Mouse (Mus musculus): ENCODE measurements around the gene Ccs. TPM values are rescaled to one million over a fixed set of nuclear protein-coding genes. Genes with fewer than 3 reads are reported as not detected.

Gene Ccs
- total RNA-seq, 2 experiments from 2014 or later = 28.9 to 33.8 TPM

DNA sequence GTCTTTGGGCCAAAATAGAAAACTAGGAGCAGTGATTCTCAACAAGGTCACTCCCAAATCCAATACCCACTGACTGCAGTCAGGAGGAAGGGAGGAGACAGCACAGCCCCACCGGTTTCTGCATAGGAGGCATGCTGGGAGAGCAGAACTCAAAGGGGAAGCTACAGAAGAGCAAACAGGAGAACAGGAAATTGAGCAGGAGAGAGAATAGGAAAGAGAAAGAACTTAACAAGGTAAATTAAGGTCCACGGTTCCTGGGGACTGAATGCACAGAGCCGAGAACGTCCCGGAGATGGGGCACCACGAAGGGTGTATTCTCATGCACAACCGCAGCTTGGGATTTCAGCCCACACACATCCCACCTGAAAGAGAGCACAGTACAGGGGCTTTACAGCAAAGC, 53.9 kb downstream of the Ccs start:
- DNase-seq (ENCODE audit: low spot score in 2 of 2) = no peak

DNA sequence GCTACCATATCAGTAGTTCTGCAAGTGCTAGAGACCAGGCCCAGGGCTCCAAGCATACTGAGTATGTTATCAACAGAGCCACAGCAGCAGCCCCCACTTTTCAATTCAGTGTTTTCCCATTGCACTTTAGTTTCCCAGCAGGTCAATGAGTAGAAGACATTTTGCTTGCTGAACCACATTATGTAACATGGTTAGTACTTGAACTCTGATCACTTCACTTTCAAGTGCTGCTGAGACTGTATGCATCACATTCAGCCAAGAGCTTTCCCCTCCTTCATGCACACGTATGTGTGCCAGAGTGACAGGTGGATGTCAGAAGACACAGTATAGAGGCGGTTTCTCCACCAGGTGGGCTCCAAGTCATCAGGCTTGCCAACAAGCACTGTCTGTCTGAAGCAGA, 56.2 kb downstream of the Ccs start:
- no peak for DNase-seq (ENCODE audit: low spot score in 2 of 2)

Other genes with a start within 250 kb of the Ccs start
- 10 to 100 TPM; 41.9 to 46.4 TPM for gene Lrfn4, start 223.7 kb downstream of the Ccs start, total RNA-seq (2021)
- 10 to 100 TPM; 27.3 to 27.7 TPM for gene Rce1, start 213.7 kb downstream of the Ccs start, total RNA-seq (2021)
- 1 to 10 TPM; 1.1 to 1.8 TPM for gene Gm960, start 140.7 kb downstream of the Ccs start, total RNA-seq (2021)
- 100 to 1,000 TPM; 505 to 509 TPM for gene Sptbn2, start 128.2 kb downstream of the Ccs start, total RNA-seq (2021)
- 10 to 100 TPM; 18.1 to 22.3 TPM for gene Rbm4b, start 82.8 kb downstream of the Ccs start, total RNA-seq (2021)
- 100 to 1,000 TPM; 115 to 118 TPM for gene Rbm4, start 45.4 kb downstream of the Ccs start, total RNA-seq (2021)
- 10 to 100 TPM; 28.4 to 39.1 TPM for gene Gm21992, start 27.7 kb downstream of the Ccs start, total RNA-seq (2021)
- 10 to 100 TPM; 37.6 to 60.4 TPM for gene Rbm14, start 27.7 kb downstream of the Ccs start, total RNA-seq (2021)
- gene Ccdc87, start within 50 bp of the Ccs start, total RNA-seq (2021) = 1 to 10 TPM; 2.2 to 2.7 TPM
- 100 to 1,000 TPM in 1 of 2 experiments, 10 to 100 TPM in 1; 93.1 to 102 TPM for gene Ctsf, start 15.8 kb upstream of the Ccs start, total RNA-seq (2021)
- 1 to 10 TPM; 1.2 to 1.4 TPM for gene Actn3, start 38.6 kb upstream of the Ccs start, total RNA-seq (2021)
- gene Zdhhc24, start 39.3 kb upstream of the Ccs start, total RNA-seq (2021) = 10 to 100 TPM; 21.4 to 25.2 TPM
- gene Bbs1, start 67.3 kb upstream of the Ccs start, total RNA-seq (2021) = 10 to 100 TPM; 34.8 to 44.6 TPM
- gene Dpp3, start 89.0 kb upstream of the Ccs start, total RNA-seq (2021) = 10 to 100 TPM; 35.3 to 43.1 TPM
- gene Peli3, start 103.8 kb upstream of the Ccs start, total RNA-seq (2021) = 10 to 100 TPM; 25.3 to 27.0 TPM
- 10 to 100 TPM; 58.2 to 61.8 TPM for gene Mrpl11, start 122.8 kb upstream of the Ccs start, total RNA-seq (2021)
- 10 to 100 TPM; 19.1 to 26.0 TPM for gene Npas4, start 151.0 kb upstream of the Ccs start, total RNA-seq (2021)
- gene Slc29a2, start 184.5 kb upstream of the Ccs start, total RNA-seq (2021) = 10 to 100 TPM; 13.4 to 16.4 TPM
- gene B4gat1, start 199.5 kb upstream of the Ccs start, total RNA-seq (2021) = 100 to 1,000 TPM; 118 to 120 TPM
- 1 to 10 TPM; 6.5 to 7.6 TPM for gene AC124502.3, start 199.6 kb upstream of the Ccs start, total RNA-seq (2021)
- gene Brms1, start 202.0 kb upstream of the Ccs start, total RNA-seq (2021) = 10 to 100 TPM; 22.6 to 32.0 TPM
- 10 to 100 TPM; 75.4 to 75.5 TPM for gene Rin1, start 211.1 kb upstream of the Ccs start, total RNA-seq (2021)
- 1 to 10 TPM; 3.5 to 4.5 TPM for gene Cd248, start 228.7 kb upstream of the Ccs start, total RNA-seq (2021)
- gene Tmem151a, start 246.2 kb upstream of the Ccs start, total RNA-seq (2021) = 100 to 1,000 TPM; 146 to 149 TPM
- 10 to 100 TPM; 21.6 to 25.5 TPM for gene Yif1a, start 249.2 kb upstream of the Ccs start, total RNA-seq (2021)

All from left cerebral cortex, adult 18-20 months (tissue).